Mouse (Mus musculus): ENCODE measurements around the gene Lhfp. TPM values are rescaled to one million over a fixed set of nuclear protein-coding genes. Genes with fewer than 3 reads are reported as not detected.

Gene Lhfp
- polyA plus RNA-seq, 1 experiment, result 33.0 TPM

- Histone ChIP-seq H3K36me3 (ENCODE audit: control insufficient read depth, insufficient read depth) (no peaks in the 10 kb centered on the region), H3ac (ENCODE audit: control insufficient read depth, insufficient read length, low read depth) (no peak overlapping the region), H3K4me3 (ENCODE audit: insufficient read depth, poor library complexity, severe bottlenecking) (no peak overlapping the region), H3K27me3 (ENCODE audit: control insufficient read depth, insufficient read depth, insufficient read length) (no peaks in the 10 kb centered on the region), H3K79me3 (ENCODE audit: low read depth) (no peaks in the 10 kb centered on the region), H3K79me2 (ENCODE audit: control insufficient read depth, insufficient read depth) (peaks cover 4% of the 10 kb centered on the region)
- TF ChIP-seq CEBPB (IDR thresholded peaks at IDR 0.05; ENCODE audit: low read depth), result no peak
- no peak for TF ChIP-seq FOSL1 (IDR thresholded peaks at IDR 0.05; ENCODE audit: insufficient read depth, low read length, poor library complexity, severe bottlenecking)
- TF ChIP-seq MYOD1 (IDR thresholded peaks at IDR 0.05; ENCODE audit: control insufficient read depth, insufficient read length, low read depth), result no peak
- no peak for TF ChIP-seq USF1 (IDR thresholded peaks at IDR 0.05; ENCODE audit: low read depth)
- no peak for TF ChIP-seq MYOG (IDR thresholded peaks at IDR 0.05; ENCODE audit: control insufficient read depth, extremely low read depth, insufficient read length)
- TF ChIP-seq CTCF (IDR thresholded peaks at IDR 0.05; ENCODE audit: control insufficient read depth, insufficient read depth, insufficient read length), result no peak
- no peak for TF ChIP-seq MAX (IDR thresholded peaks at IDR 0.05)
Measured at GRCm38 (mm10) chr3:53195666-53196107, 154.4 kb downstream of the Lhfp start.

- H3K27me3 ChIP-seq (ENCODE audit: control insufficient read depth, insufficient read depth, insufficient read length), result no peaks in the 10 kb centered on the region
- no peak for TF ChIP-seq USF1 (IDR thresholded peaks at IDR 0.05; ENCODE audit: low read depth)
- TF ChIP-seq FOSL1 (IDR thresholded peaks at IDR 0.05; ENCODE audit: insufficient read depth, low read length, poor library complexity, severe bottlenecking), result no peak
- TF ChIP-seq CEBPB (IDR thresholded peaks at IDR 0.05; ENCODE audit: low read depth), result no peak
- TF ChIP-seq MAX (IDR thresholded peaks at IDR 0.05), result no peak
- no peak for TF ChIP-seq MYOG (IDR thresholded peaks at IDR 0.05; ENCODE audit: control insufficient read depth, extremely low read depth, insufficient read length)
- no peak for TF ChIP-seq CTCF (IDR thresholded peaks at IDR 0.05; ENCODE audit: control insufficient read depth, insufficient read depth, insufficient read length)
- no peak for TF ChIP-seq MYOD1 (IDR thresholded peaks at IDR 0.05; ENCODE audit: control insufficient read depth, insufficient read length, low read depth)
- no peak overlapping the region for H3K4me3 ChIP-seq (ENCODE audit: insufficient read depth, poor library complexity, severe bottlenecking)
- no peaks in the 10 kb centered on the region for H3K79me3 ChIP-seq (ENCODE audit: low read depth)
- no peak overlapping the region for H3ac ChIP-seq (ENCODE audit: control insufficient read depth, insufficient read length, low read depth)
- H3K79me2 ChIP-seq (ENCODE audit: control insufficient read depth, insufficient read depth), result peaks cover 12% of the 10 kb centered on the region
- H3K36me3 ChIP-seq (ENCODE audit: control insufficient read depth, insufficient read depth), result no peaks in the 10 kb centered on the region
Measured at GRCm38 (mm10) chr3:53200175-53200574, 158.8 kb downstream of the Lhfp start.

- TF ChIP-seq MYOG (IDR thresholded peaks at IDR 0.05; ENCODE audit: control insufficient read depth, extremely low read depth, insufficient read length) (no peak), FOSL1 (IDR thresholded peaks at IDR 0.05; ENCODE audit: insufficient read depth, low read length, poor library complexity, severe bottlenecking) (no peak), CTCF (IDR thresholded peaks at IDR 0.05; ENCODE audit: control insufficient read depth, insufficient read depth, insufficient read length) (no peak), CEBPB (IDR thresholded peaks at IDR 0.05; ENCODE audit: low read depth) (no peak), USF1 (IDR thresholded peaks at IDR 0.05; ENCODE audit: low read depth) (no peak), MAX (IDR thresholded peaks at IDR 0.05) (no peak)
- no peak overlapping the region for H3K4me3 ChIP-seq (ENCODE audit: insufficient read depth, poor library complexity, severe bottlenecking)
- peaks cover 12% of the 10 kb centered on the region for H3K79me2 ChIP-seq (ENCODE audit: control insufficient read depth, insufficient read depth)
- H3ac ChIP-seq (ENCODE audit: control insufficient read depth, insufficient read length, low read depth), result no peak overlapping the region
- peaks cover 1% of the 10 kb centered on the region for H3K79me3 ChIP-seq (ENCODE audit: low read depth)
- H3K36me3 ChIP-seq (ENCODE audit: control insufficient read depth, insufficient read depth), result no peaks in the 10 kb centered on the region
- H3K27me3 ChIP-seq (ENCODE audit: control insufficient read depth, insufficient read depth, insufficient read length), result no peaks in the 10 kb centered on the region
Measured at GRCm38 (mm10) chr3:53200853-53201252, 159.5 kb downstream of the Lhfp start.

DNA sequence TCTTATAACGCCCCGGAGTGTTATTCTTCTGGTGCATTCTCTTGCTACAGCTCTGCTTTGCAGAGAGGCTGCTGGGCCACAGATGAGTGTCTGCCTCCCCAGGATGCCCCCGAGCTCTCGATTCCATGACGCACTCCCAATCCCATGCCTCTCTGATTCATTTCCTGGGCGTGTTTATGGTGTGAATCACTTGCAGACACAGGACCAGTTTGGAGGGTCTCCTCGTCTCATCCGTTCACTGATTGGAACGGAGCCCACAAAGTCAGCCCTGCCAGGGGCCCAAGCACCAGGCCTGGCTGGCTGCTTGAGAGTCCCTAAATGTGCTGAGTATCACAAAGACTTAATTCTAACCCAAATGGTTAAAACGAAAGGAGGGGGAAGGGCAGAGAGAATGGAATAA lies 160.3 kb downstream of the Lhfp start:
- H3K79me2 ChIP-seq (ENCODE audit: control insufficient read depth, insufficient read depth), result peaks cover 12% of the 10 kb centered on the region
- no peak overlapping the region for H3ac ChIP-seq (ENCODE audit: control insufficient read depth, insufficient read length, low read depth)
- no peaks in the 10 kb centered on the region for H3K27me3 ChIP-seq (ENCODE audit: control insufficient read depth, insufficient read depth, insufficient read length)
- H3K79me3 ChIP-seq (ENCODE audit: low read depth), result peaks cover 1% of the 10 kb centered on the region
- no peaks in the 10 kb centered on the region for H3K36me3 ChIP-seq (ENCODE audit: control insufficient read depth, insufficient read depth)
- TF ChIP-seq MYOD1 (IDR thresholded peaks at IDR 0.05; ENCODE audit: control insufficient read depth, insufficient read length, low read depth), result peak; percentile 4
- peak; percentile 57 for TF ChIP-seq FOSL1 (IDR thresholded peaks at IDR 0.05; ENCODE audit: insufficient read depth, low read length, poor library complexity, severe bottlenecking)
- TF ChIP-seq MAX (IDR thresholded peaks at IDR 0.05), result peak; percentile 72
- TF ChIP-seq CTCF (IDR thresholded peaks at IDR 0.05; ENCODE audit: control insufficient read depth, insufficient read depth, insufficient read length), result no peak
- no peak for TF ChIP-seq CEBPB (IDR thresholded peaks at IDR 0.05; ENCODE audit: low read depth)
- TF ChIP-seq MYOG (IDR thresholded peaks at IDR 0.05; ENCODE audit: control insufficient read depth, extremely low read depth, insufficient read length), result no peak
- no peak for TF ChIP-seq USF1 (IDR thresholded peaks at IDR 0.05; ENCODE audit: low read depth)
- H3K4me3 ChIP-seq (ENCODE audit: insufficient read depth, poor library complexity, severe bottlenecking), result no peak overlapping the region

- no peak overlapping the region for H3K4me3 ChIP-seq (ENCODE audit: insufficient read depth, poor library complexity, severe bottlenecking)
- TF ChIP-seq USF1 (IDR thresholded peaks at IDR 0.05; ENCODE audit: low read depth) (no peak), MYOD1 (IDR thresholded peaks at IDR 0.05; ENCODE audit: control insufficient read depth, insufficient read length, low read depth) (no peak), MYOG (IDR thresholded peaks at IDR 0.05; ENCODE audit: control insufficient read depth, extremely low read depth, insufficient read length) (no peak), CEBPB (IDR thresholded peaks at IDR 0.05; ENCODE audit: low read depth) (no peak), FOSL1 (IDR thresholded peaks at IDR 0.05; ENCODE audit: insufficient read depth, low read length, poor library complexity, severe bottlenecking) (no peak), MAX (IDR thresholded peaks at IDR 0.05) (no peak), CTCF (IDR thresholded peaks at IDR 0.05; ENCODE audit: control insufficient read depth, insufficient read depth, insufficient read length) (no peak)
Measured at GRCm38 (mm10) chr3:53202184-53202583, 160.9 kb downstream of the Lhfp start.

GRCm38 (mm10) chr3:53202698-53203097 lies 161.4 kb downstream of the Lhfp start:
- TF ChIP-seq USF1 (IDR thresholded peaks at IDR 0.05; ENCODE audit: low read depth) (no peak), CTCF (IDR thresholded peaks at IDR 0.05; ENCODE audit: control insufficient read depth, insufficient read depth, insufficient read length) (no peak), FOSL1 (IDR thresholded peaks at IDR 0.05; ENCODE audit: insufficient read depth, low read length, poor library complexity, severe bottlenecking) (no peak), MYOD1 (IDR thresholded peaks at IDR 0.05; ENCODE audit: control insufficient read depth, insufficient read length, low read depth) (no peak), MAX (IDR thresholded peaks at IDR 0.05) (no peak), MYOG (IDR thresholded peaks at IDR 0.05; ENCODE audit: control insufficient read depth, extremely low read depth, insufficient read length) (no peak), CEBPB (IDR thresholded peaks at IDR 0.05; ENCODE audit: low read depth) (no peak)

More at GRCm38 (mm10) chr3:53202184-53202583, 160.9 kb downstream of the Lhfp start:
- Histone ChIP-seq H3K79me2 (ENCODE audit: control insufficient read depth, insufficient read depth) (peaks cover 12% of the 10 kb centered on the region), H3ac (ENCODE audit: control insufficient read depth, insufficient read length, low read depth) (no peak overlapping the region), H3K36me3 (ENCODE audit: control insufficient read depth, insufficient read depth) (no peaks in the 10 kb centered on the region), H3K27me3 (ENCODE audit: control insufficient read depth, insufficient read depth, insufficient read length) (no peaks in the 10 kb centered on the region), H3K79me3 (ENCODE audit: low read depth) (peaks cover 1% of the 10 kb centered on the region)

More at GRCm38 (mm10) chr3:53202698-53203097, 161.4 kb downstream of the Lhfp start:
- H3K27me3 ChIP-seq (ENCODE audit: control insufficient read depth, insufficient read depth, insufficient read length), result no peaks in the 10 kb centered on the region
- no peak overlapping the region for H3K4me3 ChIP-seq (ENCODE audit: insufficient read depth, poor library complexity, severe bottlenecking)
- H3K79me3 ChIP-seq (ENCODE audit: low read depth), result peaks cover 1% of the 10 kb centered on the region
- H3K79me2 ChIP-seq (ENCODE audit: control insufficient read depth, insufficient read depth), result peaks cover 12% of the 10 kb centered on the region
- H3ac ChIP-seq (ENCODE audit: control insufficient read depth, insufficient read length, low read depth), result no peak overlapping the region
- no peaks in the 10 kb centered on the region for H3K36me3 ChIP-seq (ENCODE audit: control insufficient read depth, insufficient read depth)

Data from C2C12 (cell line).